Mouse (Mus musculus): ENCODE measurements around the gene Abcc8. TPM values are rescaled to one million over a fixed set of nuclear protein-coding genes. Genes with fewer than 3 reads are reported as not detected.

Abcc8 gene
- polyA plus RNA-seq, 1 experiment from 2014 or later, result 3.9 TPM

- Histone ChIP-seq H3K4me1 (0 out of 2 replicates have a peak, but pooled peaks cover 3% of the 10 kb centered on the region), H3K4me3 (no peak overlapping the region), H3K27ac (no peak overlapping the region), H3K9me3 (no peaks in the 10 kb centered on the region), H3K36me3 (peaks cover 92% of the 10 kb centered on the region), H3K27me3 (ENCODE audit: insufficient read depth, poor library complexity, severe bottlenecking) (no peaks in the 10 kb centered on the region)
- no peak for DNase-seq (ENCODE audit: low spot score)
- WGBS, result 94% methylated on average over 8 of the region's 8 CpGs
Measured at GRCm38 (mm10) chr7:46060688-46061087, 119.1 kb downstream of the Abcc8 start.

- H3K27me3 ChIP-seq (ENCODE audit: insufficient read depth, poor library complexity, severe bottlenecking), result no peaks in the 10 kb centered on the region
- H3K36me3 ChIP-seq, result peaks cover 93% of the 10 kb centered on the region
- WGBS, result 90% methylated on average over 11 of the region's 11 CpGs
- no peak overlapping the region for H3K4me3 ChIP-seq
- H3K4me1 ChIP-seq, result 0 out of 2 replicates have a peak, but pooled peaks cover 3% of the 10 kb centered on the region
- H3K27ac ChIP-seq, result no peak overlapping the region
- H3K9me3 ChIP-seq, result no peaks in the 10 kb centered on the region
- DNase-seq (ENCODE audit: low spot score), result no peak
Measured at GRCm38 (mm10) chr7:46058882-46059281, 121.0 kb downstream of the Abcc8 start.

Other genes with a start within 250 kb of the Abcc8 start
- gene Abcc6, start 149.7 kb downstream of the Abcc8 start, polyA plus RNA-seq (2016; fragmentation: Nextera tagmentation; extraction: Ambion mirVana), result 0.02 and 1.3 TPM in 2 replicates
- gene Nomo1, start 146.3 kb downstream of the Abcc8 start, polyA plus RNA-seq (2016; fragmentation: Nextera tagmentation; extraction: Ambion mirVana), result 44.2 and 45.3 TPM in 2 replicates
- 3.2 and 7.2 TPM in 2 replicates for gene Kcnj11, start 79.3 kb downstream of the Abcc8 start, polyA plus RNA-seq (2016; fragmentation: Nextera tagmentation; extraction: Ambion mirVana)
- 2.0 and 3.0 TPM in 2 replicates for gene Ush1c, start 58.5 kb upstream of the Abcc8 start, polyA plus RNA-seq (2016; fragmentation: Nextera tagmentation; extraction: Ambion mirVana)
- gene Otog, start 61.0 kb upstream of the Abcc8 start, polyA plus RNA-seq (2016; fragmentation: Nextera tagmentation; extraction: Ambion mirVana), result not detected in 2 replicates
- gene Myod1, start 196.4 kb upstream of the Abcc8 start, polyA plus RNA-seq (2016; fragmentation: Nextera tagmentation; extraction: Ambion mirVana), result 0.17 and 0.85 TPM in 2 replicates
- 0.04 TPM in 1 of 2 replicates, not detected in the other for gene Kcnc1, start 216.5 kb upstream of the Abcc8 start, polyA plus RNA-seq (2016; fragmentation: Nextera tagmentation; extraction: Ambion mirVana)